Mouse (Mus musculus) erythroblast, embryonic 14.5 days (primary cell): ENCODE measurements around the gene Eral1.
A peak's percentile ranks its signal among the peaks of the same experiment; 100 is the strongest.

Experiments used
- GATA1 ChIP-seq: IDR thresholded peaks from 2 replicates; pipeline ENCODE4 v1.6.1; 2012; ENCODE audit warnings: low read length, inconsistent platforms, mixed read lengths
- TAL1 ChIP-seq: IDR thresholded peaks from 3 replicates; pipeline ENCODE4 v1.6.1; 2012; ENCODE audit warnings: low read length, inconsistent platforms, mixed read lengths

DNA sequence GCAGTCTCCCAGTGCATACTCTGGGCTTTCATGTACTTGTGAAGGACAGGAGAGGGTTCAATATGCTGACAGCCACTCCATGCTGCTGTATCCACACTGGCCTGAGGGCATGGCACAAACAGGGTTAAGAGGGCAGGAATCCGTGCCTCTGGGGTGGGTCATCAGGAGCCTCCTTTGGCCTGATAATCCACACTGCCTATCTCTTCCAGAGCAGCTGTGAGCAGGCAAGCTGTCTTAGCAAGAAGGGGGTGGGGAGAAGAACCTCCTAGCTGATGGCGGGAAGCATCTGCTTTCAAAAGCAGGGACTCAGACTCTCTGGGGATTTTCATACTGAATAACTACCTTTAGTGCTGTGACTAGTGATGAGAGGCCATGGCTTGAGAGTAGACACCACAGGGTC lies 14.3 kb downstream of the Eral1 start:
- TF ChIP-seq GATA1 (peak; percentile 96), TAL1 (peak; percentile 98)
